Mouse (Mus musculus) erythroblast, adult 5-6 weeks (primary cell): ENCODE measurements around the gene Itga3. TPM values are rescaled to one million over a fixed set of nuclear protein-coding genes. Genes with fewer than 3 reads are reported as not detected.

ENCODE experiments used
- total RNA-seq, 2 experiments: library from RNA; stranded (forward) in 1 of 2; stranded (reverse) in 1 of 2; fragments of 150-400 nt in 1 of 2; fragments of 200-764, 138-1000 nt in 1 of 2; gene quantifications; 2 replicates each; pipeline versions ENCODE4 v1.2.3 to v1.2.4; 2015 to 2017; ENCODE audit warnings: low replicate concordance in 2 of 2

The Itga3 gene
- total RNA-seq, 2 experiments from 2014 or later = not detected

Other genes with a start within 250 kb of the Itga3 start
- 0.21 TPM in 1 of 2 replicates, not detected in the other for gene Col1a1, start 140.6 kb downstream of the Itga3 start, total RNA-seq (2015; ENCODE audit: low replicate concordance)
- 0.68 TPM in 1 of 2 replicates, not detected in the other for gene Col1a1, start 140.6 kb downstream of the Itga3 start, total RNA-seq (2017; ENCODE audit: low replicate concordance)
- not detected in 2 replicates for gene Hils1, start 109.2 kb downstream of the Itga3 start, total RNA-seq (2015; ENCODE audit: low replicate concordance)
- not detected in 2 replicates for gene Hils1, start 109.2 kb downstream of the Itga3 start, total RNA-seq (2017; ENCODE audit: low replicate concordance)
- gene Sgca, start 100.5 kb downstream of the Itga3 start, total RNA-seq (2015; ENCODE audit: low replicate concordance) = not detected in 2 replicates
- gene Sgca, start 100.5 kb downstream of the Itga3 start, total RNA-seq (2017; ENCODE audit: low replicate concordance) = not detected in 2 replicates
- 21.9 and 30.7 TPM in 2 replicates for gene Ppp1r9b, start 85.8 kb downstream of the Itga3 start, total RNA-seq (2015; ENCODE audit: low replicate concordance)
- gene Ppp1r9b, start 85.8 kb downstream of the Itga3 start, total RNA-seq (2017; ENCODE audit: low replicate concordance) = 41.1 and 45.2 TPM in 2 replicates
- 22.1 and 25.9 TPM in 2 replicates for gene Samd14, start 66.9 kb downstream of the Itga3 start, total RNA-seq (2015; ENCODE audit: low replicate concordance)
- gene Samd14, start 66.9 kb downstream of the Itga3 start, total RNA-seq (2017; ENCODE audit: low replicate concordance) = 32.0 and 47.1 TPM in 2 replicates
- 1.3 and 7.9 TPM in 2 replicates for gene Pdk2, start 35.4 kb downstream of the Itga3 start, total RNA-seq (2015; ENCODE audit: low replicate concordance)
- 0.60 and 5.6 TPM in 2 replicates for gene Pdk2, start 35.4 kb downstream of the Itga3 start, total RNA-seq (2017; ENCODE audit: low replicate concordance)
- not detected in 2 replicates for gene Dlx3, start 43.3 kb upstream of the Itga3 start, total RNA-seq (2015; ENCODE audit: low replicate concordance)
- not detected in 2 replicates for gene Dlx3, start 43.3 kb upstream of the Itga3 start, total RNA-seq (2017; ENCODE audit: low replicate concordance)
- not detected in 2 replicates for gene Dlx4, start 69.5 kb upstream of the Itga3 start, total RNA-seq (2015; ENCODE audit: low replicate concordance)
- 0.70 TPM in 1 of 2 replicates, not detected in the other for gene Dlx4, start 69.5 kb upstream of the Itga3 start, total RNA-seq (2017; ENCODE audit: low replicate concordance)
- not detected in 2 replicates for gene Tac4, start 184.7 kb upstream of the Itga3 start, total RNA-seq (2015; ENCODE audit: low replicate concordance)
- 0.84 TPM in 1 of 2 replicates, not detected in the other for gene Tac4, start 184.7 kb upstream of the Itga3 start, total RNA-seq (2017; ENCODE audit: low replicate concordance)
- 33.8 and 39.3 TPM in 2 replicates for gene Kat7, start 233.4 kb upstream of the Itga3 start, total RNA-seq (2015; ENCODE audit: low replicate concordance)
- 41.5 and 65.5 TPM in 2 replicates for gene Kat7, start 233.4 kb upstream of the Itga3 start, total RNA-seq (2017; ENCODE audit: low replicate concordance)